Mouse (Mus musculus): Measurements from ENCODE around the gene Efcab14. TPM values are rescaled to one million over a fixed set of nuclear protein-coding genes. Genes with fewer than 3 reads are reported as not detected.
A peak's percentile ranks its signal among the peaks of the same experiment; 100 is the strongest.

Efcab14 gene
- polyA plus RNA-seq, 1 experiment from 2014 or later, result 48.8 TPM

- TF ChIP-seq CTCF (IDR thresholded peaks at IDR 0.05; ENCODE audit: low read depth), result no peak
- Histone ChIP-seq H3K36me3 (ENCODE audit: insufficient read depth) (peaks cover 30% of the 10 kb centered on the region), H3K9ac (no peak overlapping the region), H3K27ac (ENCODE audit: low read depth) (no peak overlapping the region), H3K9me3 (ENCODE audit: low read depth, low read length) (no peaks in the 10 kb centered on the region), H3K4me1 (ENCODE audit: insufficient read depth) (no peaks in the 10 kb centered on the region), H3K4me2 (no peak overlapping the region), H3K4me3 (ENCODE audit: low read depth, low read length) (no peak overlapping the region), H3K27me3 (ENCODE audit: insufficient read depth, low read length) (no peaks in the 10 kb centered on the region)
- WGBS, result 76% methylated on average over 6 of the region's 6 CpGs
- DNase-seq, result no peak
- ATAC-seq (ENCODE audit: insufficient read depth), result no peak
Observed at GRCm38 (mm10) chr4:115775056-115775455, 37.5 kb downstream of the Efcab14 start.

GRCm38 (mm10) chr4:115777627-115778026 is 40.1 kb downstream of the Efcab14 start:
- Histone ChIP-seq H3K9me3 (ENCODE audit: low read depth, low read length) (no peaks in the 10 kb centered on the region), H3K9ac (no peak overlapping the region), H3K27ac (ENCODE audit: low read depth) (no peak overlapping the region), H3K27me3 (ENCODE audit: insufficient read depth, low read length) (no peaks in the 10 kb centered on the region), H3K4me3 (ENCODE audit: low read depth, low read length) (no peak overlapping the region), H3K36me3 (ENCODE audit: insufficient read depth) (peaks cover 25% of the 10 kb centered on the region), H3K4me1 (ENCODE audit: insufficient read depth) (no peaks in the 10 kb centered on the region), H3K4me2 (no peak overlapping the region)
- TF ChIP-seq CTCF (IDR thresholded peaks at IDR 0.05; ENCODE audit: low read depth), result no peak
- DNase-seq (no peak), ATAC-seq (ENCODE audit: insufficient read depth) (no peak)
- WGBS, result 91% methylated on average over 2 of the region's 2 CpGs

- DNase-seq (no peak), ATAC-seq (ENCODE audit: insufficient read depth) (no peak)
- Histone ChIP-seq H3K9me3 (ENCODE audit: low read depth, low read length) (no peaks in the 10 kb centered on the region), H3K4me3 (ENCODE audit: low read depth, low read length) (no peak overlapping the region), H3K9ac (no peak overlapping the region), H3K4me2 (no peak overlapping the region), H3K4me1 (ENCODE audit: insufficient read depth) (no peaks in the 10 kb centered on the region), H3K27ac (ENCODE audit: low read depth) (no peak overlapping the region), H3K27me3 (ENCODE audit: insufficient read depth, low read length) (no peaks in the 10 kb centered on the region), H3K36me3 (ENCODE audit: insufficient read depth) (0 out of 2 replicates have a peak, but pooled peaks cover 11% of the 10 kb centered on the region)
- no peak for TF ChIP-seq CTCF (IDR thresholded peaks at IDR 0.05; ENCODE audit: low read depth)
- 37% methylated on average over 6 of the region's 6 CpGs for WGBS
Observed at GRCm38 (mm10) chr4:115780269-115780668, 42.7 kb downstream of the Efcab14 start.

- Histone ChIP-seq H3K4me2 (no peak within 1 kb of the TSS), H3K9me3 (ENCODE audit: low read depth, low read length) (no peaks in the 10 kb centered on the region), H3K4me1 (ENCODE audit: insufficient read depth) (0 out of 2 replicates have a peak, but pooled peaks cover 3% of the 10 kb centered on the region), H3K36me3 (ENCODE audit: insufficient read depth) (0 out of 2 replicates have a peak, but pooled peaks cover 7% of the 10 kb centered on the region), H3K27ac (ENCODE audit: low read depth) (no peak within 1 kb of the TSS), H3K4me3 (ENCODE audit: low read depth, low read length) (no peak within 1 kb of the TSS), H3K9ac (no peak within 1 kb of the TSS), H3K27me3 (ENCODE audit: insufficient read depth, low read length) (no peaks in the 10 kb centered on the region)
- 81% methylated on average over 3 of the region's 3 CpGs for WGBS
- ATAC-seq (ENCODE audit: insufficient read depth), result no peak
- TF ChIP-seq CTCF (IDR thresholded peaks at IDR 0.05; ENCODE audit: low read depth), result no peak
- DNase-seq, result no peak
Observed at GRCm38 (mm10) chr4:115780918-115781317, 43.4 kb downstream of the Efcab14 start, which contains the start of gene Tex38. Gene Tex38, minus strand, starts transcription at chr4:115781018.

- no peak for TF ChIP-seq CTCF (IDR thresholded peaks at IDR 0.05; ENCODE audit: low read depth)
- H3K9me3 ChIP-seq (ENCODE audit: low read depth, low read length), result no peaks in the 10 kb centered on the region
- DNase-seq, result no peak
- ATAC-seq (ENCODE audit: insufficient read depth), result no peak
- H3K27ac ChIP-seq (ENCODE audit: low read depth), result no peak overlapping the region
- no peak overlapping the region for H3K4me2 ChIP-seq
- H3K36me3 ChIP-seq (ENCODE audit: insufficient read depth), result no peaks in the 10 kb centered on the region
- H3K27me3 ChIP-seq (ENCODE audit: insufficient read depth, low read length), result no peaks in the 10 kb centered on the region
- H3K4me3 ChIP-seq (ENCODE audit: low read depth, low read length), result no peak overlapping the region
- H3K9ac ChIP-seq, result no peak overlapping the region
- H3K4me1 ChIP-seq (ENCODE audit: insufficient read depth), result 0 out of 2 replicates have a peak, but pooled peaks cover 3% of the 10 kb centered on the region
- 82% methylated on average over 5 of the region's 5 CpGs for WGBS
Observed at GRCm38 (mm10) chr4:115782026-115782805, 44.7 kb downstream of the Efcab14 start.

- Histone ChIP-seq H3K9ac (peak within 1 kb of the TSS; percentile 81), H3K4me1 (ENCODE audit: insufficient read depth) (0 out of 2 replicates have a peak, but pooled peaks cover 3% of the 10 kb centered on the region), H3K4me3 (ENCODE audit: low read depth, low read length) (peak within 1 kb of the TSS; percentile 71), H3K9me3 (ENCODE audit: low read depth, low read length) (no peaks in the 10 kb centered on the region), H3K27me3 (ENCODE audit: insufficient read depth, low read length) (no peaks in the 10 kb centered on the region), H3K36me3 (ENCODE audit: insufficient read depth) (peaks cover 15% of the 10 kb centered on the region), H3K4me2 (peak within 1 kb of the TSS; percentile 70), H3K27ac (ENCODE audit: low read depth) (peak within 1 kb of the TSS; percentile 46; the same call in 1 of the 2 replicates)
- peak; percentile 79 for DNase-seq
- TF ChIP-seq CTCF (IDR thresholded peaks at IDR 0.05; ENCODE audit: low read depth), result no peak; the same call in 1 of the 2 replicates
- ATAC-seq (ENCODE audit: insufficient read depth), result peak; percentile 90
- WGBS, result under 1% methylated on average over 69 of the region's 69 CpGs
Observed at GRCm38 (mm10) chr4:115784769-115785510, 47.4 kb downstream of the Efcab14 start, which contains the start of gene Atpaf1. Gene Atpaf1, plus strand, starts transcription at chr4:115784812.
